Mouse (Mus musculus) kidney, adult 2 months (tissue): ENCODE data around the gene Ddah2. TPM values are rescaled to one million over a fixed set of nuclear protein-coding genes. Genes with fewer than 3 reads are reported as not detected.

Source experiments
- DNase-seq: peaks from one replicate; pipeline ENCODE4 v3.0.0; 2021
- H3K27ac ChIP-seq: fragments of 200-500 bp; 2 replicates; pipeline ENCODE4 v1.5.1; 2012; ENCODE audit warnings: low read depth, low read length, control low read depth, inconsistent platforms; ENCODE audit not compliant: insufficient read depth
- H3K27me3 ChIP-seq: fragments of 200-500 bp; replicated peaks from 2 replicates; pipeline ENCODE4 v1.6.1; 2012; ENCODE audit warnings: mild to moderate bottlenecking, moderate library complexity, low read length, inconsistent platforms; ENCODE audit not compliant: control insufficient read depth, insufficient read depth
- H3K36me3 ChIP-seq: fragments of 200-500 bp; 2 replicates; pipeline ENCODE4 v1.6.1; 2012; ENCODE audit warnings: mild to moderate bottlenecking, moderate library complexity, low read length, inconsistent platforms; ENCODE audit not compliant: control insufficient read depth, insufficient read depth
- H3K4me1 ChIP-seq: fragments of 200-500 bp; 2 replicates; pipeline ENCODE4 v1.6.1; 2011; ENCODE audit warnings: low read length; ENCODE audit not compliant: control insufficient read depth, insufficient read depth
- H3K4me3 ChIP-seq: fragments of 200-500 bp; 2 replicates; pipeline ENCODE4 v1.5.1; 2011; ENCODE audit warnings: mild to moderate bottlenecking, low read depth, low read length, control low read depth; ENCODE audit not compliant: insufficient read depth
- CTCF ChIP-seq: fragments of 200-500 bp; conservative IDR thresholded peaks from 2 replicates; pipeline ENCODE4 v1.5.1; 2011; ENCODE audit warnings: low read depth, mild to moderate bottlenecking, control low read depth, low read length, moderate library complexity, mixed read lengths; ENCODE audit not compliant: insufficient read depth, insufficient read length
- POLR2A ChIP-seq: fragments of 200-500 bp; IDR thresholded peaks from one replicate; pipeline ENCODE4 v1.6.1; 2011; ENCODE audit warnings: low read depth, low read length, control low read depth
- WGBS: fragments of 180-500 bp; shearing (Covaris S2); methylation state at CpG from one replicate; pipeline ENCODE4 v1.1.7; 2018; 5-methylcytosine and 5-hydroxymethylcytosine counted together
- polyA plus RNA-seq: library from polyadenylated mRNA; depleted of rRNA; stranded (reverse); fragments of >200 nt; gene quantifications from 2 replicates; pipeline ENCODE4 v1.2.3, GENCODE M21; 2012

Gene Ddah2
- polyA plus RNA-seq, 1 experiment, result 37.7 TPM

- TF ChIP-seq POLR2A (no peak), CTCF (no peak)
- H3K36me3 ChIP-seq, result no peaks in the 10 kb centered on the region
- no peaks in the 10 kb centered on the region for H3K27me3 ChIP-seq
- DNase-seq, result no peak
- H3K27ac ChIP-seq, result no peak overlapping the region
- H3K4me3 ChIP-seq, result no peak overlapping the region
- WGBS, result 83% methylated on average over 11 of the region's 11 CpGs
- H3K4me1 ChIP-seq, result no peaks in the 10 kb centered on the region
Observed at GRCm38 (mm10) chr17:35039121-35039873, 19.5 kb upstream of the Ddah2 start.

GRCm38 (mm10) chr17:35043794-35044193, 15.0 kb upstream of the Ddah2 start:
- TF ChIP-seq POLR2A (no peak), CTCF (no peak)
- WGBS, result 81% methylated on average over 4 of the region's 4 CpGs
- Histone ChIP-seq H3K27me3 (no peaks in the 10 kb centered on the region), H3K36me3 (no peaks in the 10 kb centered on the region), H3K4me3 (no peak overlapping the region), H3K4me1 (peaks cover 9% of the 10 kb centered on the region; the same call in 1 of the 2 replicates), H3K27ac (no peak overlapping the region)
- DNase-seq, result no peak

- peaks cover 15% of the 10 kb centered on the region for H3K4me1 ChIP-seq
- no peak for DNase-seq
- 74% methylated on average over 7 of the region's 7 CpGs for WGBS
- H3K27me3 ChIP-seq, result no peaks in the 10 kb centered on the region
- TF ChIP-seq POLR2A (no peak), CTCF (no peak)
- no peaks in the 10 kb centered on the region for H3K36me3 ChIP-seq
- H3K27ac ChIP-seq, result no peak overlapping the region
- no peak overlapping the region for H3K4me3 ChIP-seq
Observed at GRCm38 (mm10) chr17:35044904-35045806, 13.7 kb upstream of the Ddah2 start.

- DNase-seq, result no peak
- Histone ChIP-seq H3K27ac (0 out of 2 replicates have a peak overlapping the region, but pooled peaks have one; percentile 3), H3K4me3 (peak overlapping the region; percentile 47), H3K27me3 (no peaks in the 10 kb centered on the region), H3K4me1 (peaks cover 15% of the 10 kb centered on the region), H3K36me3 (no peaks in the 10 kb centered on the region)
- WGBS, result 4% methylated on average over 48 of the region's 48 CpGs
- TF ChIP-seq CTCF (no peak), POLR2A (no peak)
Observed at GRCm38 (mm10) chr17:35045807-35046680, 12.8 kb upstream of the Ddah2 start.

- Histone ChIP-seq H3K27ac (peak within 1 kb of the TSS; percentile 94), H3K36me3 (no peaks in the 10 kb centered on the region), H3K4me1 (peaks cover 15% of the 10 kb centered on the region), H3K4me3 (peak within 1 kb of the TSS; percentile 47), H3K27me3 (no peaks in the 10 kb centered on the region)
- DNase-seq, result peak; percentile 99
- TF ChIP-seq CTCF (no peak), POLR2A (no peak)
- WGBS, result under 1% methylated on average over 33 of the region's 33 CpGs
Observed at GRCm38 (mm10) chr17:35046681-35047455, 12.0 kb upstream of the Ddah2 start, which contains the start of gene Msh5. Gene Msh5 (minus strand): TSS chr17:35046745.

- peaks cover 15% of the 10 kb centered on the region for H3K4me1 ChIP-seq
- no peak for TF ChIP-seq POLR2A
- no peak for TF ChIP-seq CTCF
Observed at GRCm38 (mm10) chr17:35047688-35048087, 11.1 kb upstream of the Ddah2 start.

More at GRCm38 (mm10) chr17:35047688-35048087, 11.1 kb upstream of the Ddah2 start:
- peak overlapping the region; percentile 94 for H3K27ac ChIP-seq
- H3K4me3 ChIP-seq, result peak overlapping the region; percentile 6; the same call in 1 of the 2 replicates
- peak; percentile 91 for DNase-seq
- 20% methylated on average over 1 of the region's 1 CpGs for WGBS
- H3K27me3 ChIP-seq, result no peaks in the 10 kb centered on the region
- no peaks in the 10 kb centered on the region for H3K36me3 ChIP-seq
